Mouse (Mus musculus): ENCODE results near the gene Olfr1247. TPM values are rescaled to one million over a fixed set of nuclear protein-coding genes. Genes with fewer than 3 reads are reported as not detected.

The Olfr1247 gene
- total RNA-seq (2012; rRNA removed) (not detected in 2 replicates), polyA plus RNA-seq (2012; ENCODE audit: insufficient read depth in 1 of 2, insufficient read length in 2 of 2, low read depth in 1 of 2, low replicate concordance in 2 of 2, missing spikeins in 1 of 2) (not detected)

- Histone ChIP-seq H3K4me3 (ENCODE audit: control insufficient read depth in 1 of 2, insufficient read depth in 1 of 2, low read depth in 2 of 2, low read length in 2 of 2) (no peak within 1 kb of the TSS), H3K9me3 (replicated peaks; ENCODE audit: insufficient read depth, low read length) (no peaks in the 10 kb centered on the region), H3K36me3 (ENCODE audit: control insufficient read depth in 1 of 2, insufficient read depth in 2 of 2, low read length in 2 of 2) (no peaks in the 10 kb centered on the region), H3K79me2 (ENCODE audit: control insufficient read depth, insufficient read depth, low read length, poor library complexity) (no peaks in the 10 kb centered on the region), H3K27me3 (ENCODE audit: control insufficient read depth in 1 of 2, insufficient read depth in 2 of 2, low read length in 2 of 2) (no peaks in the 10 kb centered on the region), H3K9ac (ENCODE audit: control insufficient read depth, low read depth, low read length, poor library complexity, severe bottlenecking) (no peak within 1 kb of the TSS), H3K27ac (ENCODE audit: control insufficient read depth, low read depth, low read length) (no peak within 1 kb of the TSS), H3K4me1 (ENCODE audit: control insufficient read depth in 1 of 2, insufficient read depth in 2 of 2, low read length in 2 of 2) (no peaks in the 10 kb centered on the region)
- TF ChIP-seq MAX (IDR thresholded peaks at IDR 0.05; ENCODE audit: low read length), result no peak
- no peak for TF ChIP-seq MEF2A (IDR thresholded peaks at IDR 0.05; ENCODE audit: extremely low read depth, insufficient replicate concordance, low read depth, low read length, poor library complexity, severe bottlenecking)
- no peak for TF ChIP-seq NELFE (IDR thresholded peaks at IDR 0.05; ENCODE audit: low read depth, low read length)
- no peak for TF ChIP-seq HCFC1 (IDR thresholded peaks at IDR 0.05; ENCODE audit: low read depth, low read length)
- no peak for TF ChIP-seq ELF1 (IDR thresholded peaks at IDR 0.05; ENCODE audit: low read depth, low read length)
- no peak for TF ChIP-seq TCF12 (IDR thresholded peaks at IDR 0.05; ENCODE audit: low read depth, low read length)
- no peak for TF ChIP-seq TAL1 (IDR thresholded peaks at IDR 0.05; ENCODE audit: low read length)
- no peak for TF ChIP-seq ZKSCAN1 (IDR thresholded peaks at IDR 0.05; ENCODE audit: low read depth, low read length)
- no peak for TF ChIP-seq CHD2 (IDR thresholded peaks at IDR 0.05; ENCODE audit: low read length)
- no peak for TF ChIP-seq MYB (IDR thresholded peaks at IDR 0.05; ENCODE audit: low read depth, low read length)
- TF ChIP-seq CTCF (IDR thresholded peaks at IDR 0.05 in 2 of 3, conservative IDR thresholded peaks at IDR 0.05 in 1 of 3; ENCODE audit: control insufficient read depth in 1 of 3, insufficient read depth in 1 of 3, low read depth in 2 of 3, low read length in 3 of 3, poor library complexity in 1 of 3, severe bottlenecking in 1 of 3), result no peak
- TF ChIP-seq ZC3H11A (IDR thresholded peaks at IDR 0.05; ENCODE audit: low read depth, low read length), result no peak
- TF ChIP-seq USF1 (IDR thresholded peaks at IDR 0.05; ENCODE audit: low read depth, low read length), result no peak
- no peak for TF ChIP-seq MXI1 (IDR thresholded peaks at IDR 0.05; ENCODE audit: low read depth, low read length)
- no peak for DNase-seq (ENCODE audit: low read depth, low spot score)
Observed at GRCm38 (mm10) chr2:89614030-89614429, at the start of gene Olfr1247. Olfr1247 (minus strand) TSS chr2:89614130.

GRCm38 (mm10) chr2:89661367-89661766, 47.4 kb upstream of the Olfr1247 start, which contains the start of gene Olfr1250:
Olfr1250 (minus strand) TSS chr2:89661467.
- Histone ChIP-seq H3K4me1 (ENCODE audit: control insufficient read depth in 1 of 2, insufficient read depth in 2 of 2, low read length in 2 of 2) (no peaks in the 10 kb centered on the region), H3K4me3 (ENCODE audit: control insufficient read depth in 1 of 2, insufficient read depth in 1 of 2, low read depth in 2 of 2, low read length in 2 of 2) (no peak within 1 kb of the TSS), H3K36me3 (ENCODE audit: control insufficient read depth in 1 of 2, insufficient read depth in 2 of 2, low read length in 2 of 2) (no peaks in the 10 kb centered on the region), H3K9me3 (replicated peaks; ENCODE audit: insufficient read depth, low read length) (no peaks in the 10 kb centered on the region), H3K27ac (ENCODE audit: control insufficient read depth, low read depth, low read length) (no peak within 1 kb of the TSS), H3K27me3 (ENCODE audit: control insufficient read depth in 1 of 2, insufficient read depth in 2 of 2, low read length in 2 of 2) (no peaks in the 10 kb centered on the region), H3K79me2 (ENCODE audit: control insufficient read depth, insufficient read depth, low read length, poor library complexity) (no peaks in the 10 kb centered on the region), H3K9ac (ENCODE audit: control insufficient read depth, low read depth, low read length, poor library complexity, severe bottlenecking) (no peak within 1 kb of the TSS)
- TF ChIP-seq POLR2A (IDR thresholded peaks at IDR 0.05; ENCODE audit: control insufficient read depth in 1 of 2, insufficient read depth in 1 of 2, low read depth in 1 of 2, low read length in 2 of 2, poor library complexity in 1 of 2) (no peak), POLR2AphosphoS5 (IDR thresholded peaks at IDR 0.05; ENCODE audit: borderline replicate concordance, low read depth, low read length) (no peak), USF1 (IDR thresholded peaks at IDR 0.05; ENCODE audit: low read depth, low read length) (no peak), ZMIZ1 (IDR thresholded peaks at IDR 0.05; ENCODE audit: low read depth, low read length) (no peak), TCF12 (IDR thresholded peaks at IDR 0.05; ENCODE audit: low read depth, low read length) (no peak), POLR2AphosphoS2 (IDR thresholded peaks at IDR 0.05; ENCODE audit: low read length) (no peak), SMC3 (IDR thresholded peaks at IDR 0.05; ENCODE audit: low read depth, low read length) (no peak), ZNF384 (IDR thresholded peaks at IDR 0.05; ENCODE audit: low read depth, low read length) (no peak), HCFC1 (IDR thresholded peaks at IDR 0.05; ENCODE audit: low read depth, low read length) (no peak), TAL1 (IDR thresholded peaks at IDR 0.05; ENCODE audit: low read length) (no peak), MAX (IDR thresholded peaks at IDR 0.05; ENCODE audit: low read length) (no peak), MXI1 (IDR thresholded peaks at IDR 0.05; ENCODE audit: low read depth, low read length) (no peak), CHD1 (IDR thresholded peaks at IDR 0.05; ENCODE audit: low read depth, low read length) (no peak), MYB (IDR thresholded peaks at IDR 0.05; ENCODE audit: low read depth, low read length) (no peak), NELFE (IDR thresholded peaks at IDR 0.05; ENCODE audit: low read depth, low read length) (no peak), CTCF (IDR thresholded peaks at IDR 0.05 in 2 of 3, conservative IDR thresholded peaks at IDR 0.05 in 1 of 3; ENCODE audit: control insufficient read depth in 1 of 3, insufficient read depth in 1 of 3, low read depth in 2 of 3, low read length in 3 of 3, poor library complexity in 1 of 3, severe bottlenecking in 1 of 3) (no peak), GABPA (IDR thresholded peaks at IDR 0.05; ENCODE audit: low read depth, low read length) (no peak), ELF1 (IDR thresholded peaks at IDR 0.05; ENCODE audit: low read depth, low read length) (no peak), NRF1 (IDR thresholded peaks at IDR 0.05; ENCODE audit: insufficient read depth, low read depth, low read length, poor library complexity, severe bottlenecking) (no peak)
- no peak for DNase-seq (ENCODE audit: low read depth, low spot score)
